Mouse (Mus musculus) cerebellum, postnatal 36 days (tissue): ENCODE measurements around the gene Nexn.
"Not testable (repeated sequence)": the region's sequence is repeated elsewhere in the genome, so short reads cannot be mapped to it uniquely, and the experiment has no call there.

Experiments used
- DNase-seq, 2 experiments: peaks; one replicate each; pipeline ENCODE4 v3.0.0; 2021 to 2022; ENCODE audit warnings: mixed read lengths in 2 of 2

Gene Nexn

DNA sequence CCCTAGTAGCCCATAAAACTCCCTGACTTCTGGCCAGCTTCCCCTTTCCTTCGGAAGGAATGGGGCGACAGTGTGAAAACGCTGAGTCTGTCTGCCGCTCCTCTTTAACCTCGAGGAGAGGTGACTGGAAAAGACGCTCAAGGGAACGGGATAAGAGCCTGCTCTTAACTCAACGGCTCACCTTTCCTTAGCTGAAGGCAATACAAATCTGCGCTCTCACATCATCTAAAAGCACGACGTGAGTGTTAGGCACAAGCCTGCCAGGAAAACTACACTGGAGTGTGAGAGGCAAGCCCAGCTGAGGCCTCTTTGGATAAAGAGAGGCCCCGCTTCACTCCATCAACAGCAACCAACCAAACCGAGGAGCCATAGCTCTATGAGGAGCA is at the start of gene Nexn:
Gene Nexn, minus strand, starts transcription at position 315 of the 386 bp plus-strand sequence.
- DNase-seq = no peak

DNA sequence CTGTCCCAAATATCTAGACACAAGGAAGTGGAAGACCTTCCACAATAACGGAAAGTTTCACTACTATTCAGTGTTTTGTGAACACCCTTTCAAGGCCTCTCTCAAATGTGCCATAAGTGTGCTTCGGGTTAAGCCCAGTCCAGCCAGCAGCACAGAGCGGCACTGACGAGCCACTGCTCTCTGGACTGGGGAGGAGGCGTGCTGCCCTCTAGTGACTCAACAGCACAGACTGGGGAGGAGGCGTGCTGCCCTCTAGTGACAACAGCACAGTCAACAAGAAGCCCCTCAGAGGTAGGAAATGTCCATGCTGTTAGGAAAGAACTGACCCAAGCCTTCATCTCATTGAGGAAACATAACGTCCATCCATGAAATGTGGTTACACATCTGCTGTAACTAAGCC is 49.5 kb upstream of the Nexn start:
- DNase-seq = peak; percentile 63 to 68

DNA sequence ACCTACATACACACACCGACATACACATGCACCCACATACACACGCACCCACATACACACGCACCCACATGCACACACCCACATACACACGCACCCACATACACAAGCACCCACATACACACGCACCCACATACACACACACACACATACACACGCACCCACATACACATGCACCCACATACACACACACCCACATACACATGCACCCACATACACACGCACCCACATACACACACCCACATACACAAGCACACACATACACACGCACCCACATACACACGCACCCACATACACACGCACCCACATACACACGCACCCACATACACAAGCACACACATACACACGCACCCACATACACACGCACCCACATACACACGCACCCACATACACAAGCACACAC is 48.5 kb upstream of the Nexn start:
- DNase-seq = not testable (repeated sequence)

DNA sequence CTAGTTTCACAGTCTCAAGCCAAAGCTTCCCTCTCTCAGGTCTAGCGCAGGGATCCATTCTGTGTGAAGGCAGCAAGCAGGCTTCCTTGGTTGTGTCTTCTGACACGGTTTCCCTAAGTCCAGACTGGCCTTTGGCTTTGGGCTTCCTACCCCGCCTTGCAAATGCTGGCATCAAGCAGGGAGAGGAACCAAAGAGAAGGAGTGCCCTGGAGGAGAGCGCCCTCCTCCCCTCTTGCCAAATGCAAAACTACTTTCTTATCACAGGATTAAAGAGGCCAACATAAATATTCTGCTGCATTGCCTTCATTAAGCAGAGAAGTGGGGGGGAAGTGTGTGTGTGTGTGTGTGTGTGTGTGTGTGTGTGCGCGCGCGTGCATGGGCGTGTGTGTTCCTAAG is 43.1 kb upstream of the Nexn start:
- DNase-seq = no peak

DNA sequence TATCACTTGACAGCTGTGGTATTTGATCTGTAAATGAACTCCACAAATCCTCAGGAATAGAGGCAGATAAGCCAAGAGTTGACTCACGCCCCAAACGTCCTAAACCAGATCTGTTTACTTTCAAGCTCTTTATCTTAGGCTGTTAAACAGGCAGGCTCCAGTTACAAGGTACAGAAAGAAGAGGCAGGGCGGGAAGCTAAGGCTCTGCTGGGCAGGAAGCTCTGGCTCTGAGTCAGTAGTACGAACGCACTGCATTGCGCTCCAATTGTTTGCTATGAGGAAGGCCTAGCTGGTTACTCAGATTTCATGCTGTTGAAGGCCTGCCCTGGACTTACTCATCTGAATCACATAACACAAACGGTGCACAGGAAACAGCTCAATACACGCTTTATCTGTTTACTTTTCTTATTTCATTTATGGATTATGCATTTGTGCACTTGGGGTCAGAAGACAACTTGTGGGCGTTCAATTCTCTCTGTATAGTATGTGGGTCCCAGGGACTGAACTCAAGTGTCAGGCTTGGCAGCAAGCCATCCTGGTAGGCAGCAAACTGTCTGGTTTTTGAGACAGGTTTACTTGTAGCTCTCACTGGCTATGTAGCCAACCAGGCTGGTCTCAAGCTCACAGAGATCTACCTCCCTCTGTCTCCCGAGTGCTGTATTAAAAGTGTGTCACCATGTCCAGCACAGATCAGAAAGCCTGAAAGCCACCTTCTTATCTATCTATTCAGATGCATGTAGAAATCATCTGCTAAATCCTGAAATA is 42.5 kb upstream of the Nexn start:
- DNase-seq = no peak

DNA sequence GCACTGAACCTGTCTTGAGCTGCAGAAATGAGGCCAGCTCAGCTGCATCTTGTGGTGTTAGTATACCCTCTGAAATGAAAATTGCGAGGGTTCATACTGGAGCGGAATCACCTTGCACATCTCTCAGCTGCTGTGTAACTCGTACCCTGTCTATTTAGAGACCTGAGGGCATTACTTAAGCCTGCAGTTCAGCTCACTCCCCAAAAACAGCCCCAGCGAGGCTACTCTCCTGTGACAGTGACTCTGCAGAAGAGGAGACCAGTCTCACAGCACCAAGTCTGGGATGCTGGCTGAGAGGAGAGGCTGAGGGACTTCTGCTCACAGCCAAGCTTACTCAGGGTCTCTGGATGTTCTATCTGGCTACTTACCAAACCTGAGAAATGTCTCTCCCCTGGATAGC is 39.8 kb upstream of the Nexn start:
- no peak for DNase-seq

DNA sequence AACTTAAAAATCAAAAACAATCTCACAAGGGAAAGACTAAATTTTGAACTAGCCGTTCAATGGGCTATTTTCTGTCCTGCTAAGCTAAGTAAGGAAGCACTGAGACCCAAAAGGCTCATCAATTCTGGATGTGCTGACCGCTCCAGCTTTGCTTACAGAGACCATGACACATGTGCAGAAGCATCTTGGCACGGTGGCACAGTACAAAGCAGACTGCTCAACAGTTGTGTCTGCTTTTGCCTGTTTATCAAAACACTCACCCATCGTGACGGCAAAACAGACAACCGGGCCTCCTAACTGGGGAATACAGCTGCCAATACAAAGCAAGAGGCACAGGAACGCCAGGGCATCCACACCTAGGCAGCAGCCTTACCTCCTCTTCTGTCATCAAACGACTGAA is 38.9 kb upstream of the Nexn start:
- no peak for DNase-seq

DNA sequence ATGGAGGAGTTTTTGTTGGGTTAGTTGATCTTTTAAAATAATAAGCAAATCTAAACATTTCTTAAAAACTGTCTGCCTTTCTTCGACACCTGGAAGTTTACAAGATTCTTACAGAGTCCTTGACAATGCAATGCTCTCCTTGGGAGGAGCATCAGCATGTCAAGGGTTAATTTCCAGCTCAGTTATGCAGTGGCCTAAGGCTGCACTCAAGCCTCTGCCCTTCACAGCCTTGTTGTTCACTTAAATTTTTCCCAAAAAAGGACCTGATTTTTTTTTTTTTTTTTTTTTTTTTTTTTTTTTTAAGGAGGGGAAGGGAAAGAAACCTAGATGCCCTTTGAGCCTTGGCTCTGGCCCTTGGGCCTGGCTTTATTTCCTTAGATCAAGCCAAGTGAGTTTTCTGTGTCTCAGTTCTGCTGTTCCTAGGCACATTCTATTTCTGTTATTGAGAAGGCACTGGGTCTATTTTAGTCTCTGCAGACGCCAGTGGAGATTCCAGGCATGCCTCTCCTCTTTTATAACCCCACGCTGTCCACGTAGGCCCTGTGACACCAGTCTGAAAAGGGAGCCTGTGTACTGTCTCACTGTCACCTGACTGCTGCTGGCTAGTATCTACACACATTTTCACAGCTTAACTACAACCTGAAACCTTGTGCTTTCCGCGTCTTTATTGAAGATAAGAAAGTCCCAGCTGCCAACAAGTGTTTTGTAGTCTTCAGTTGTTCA is 38.1 kb upstream of the Nexn start:
- DNase-seq = no peak

DNA sequence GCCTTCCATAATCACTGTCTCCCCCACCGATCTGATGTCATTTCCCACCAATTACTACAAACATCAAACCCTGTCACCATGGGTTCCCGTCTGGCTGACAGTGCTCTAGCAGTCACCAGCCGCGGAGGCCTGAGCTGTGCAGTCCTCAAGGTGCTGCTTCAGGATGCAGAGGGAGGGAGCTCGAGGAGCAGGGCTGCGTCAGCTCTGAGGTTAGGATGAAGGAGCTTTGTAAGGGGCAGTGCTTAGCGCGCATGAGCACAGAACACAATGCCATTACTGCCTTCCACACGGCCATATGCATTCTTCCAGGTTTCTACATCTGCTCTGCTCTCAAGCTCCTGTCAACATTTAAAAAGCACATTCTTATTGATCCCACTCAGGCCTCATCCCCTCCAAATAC is 36.8 kb upstream of the Nexn start:
- no peak for DNase-seq

DNA sequence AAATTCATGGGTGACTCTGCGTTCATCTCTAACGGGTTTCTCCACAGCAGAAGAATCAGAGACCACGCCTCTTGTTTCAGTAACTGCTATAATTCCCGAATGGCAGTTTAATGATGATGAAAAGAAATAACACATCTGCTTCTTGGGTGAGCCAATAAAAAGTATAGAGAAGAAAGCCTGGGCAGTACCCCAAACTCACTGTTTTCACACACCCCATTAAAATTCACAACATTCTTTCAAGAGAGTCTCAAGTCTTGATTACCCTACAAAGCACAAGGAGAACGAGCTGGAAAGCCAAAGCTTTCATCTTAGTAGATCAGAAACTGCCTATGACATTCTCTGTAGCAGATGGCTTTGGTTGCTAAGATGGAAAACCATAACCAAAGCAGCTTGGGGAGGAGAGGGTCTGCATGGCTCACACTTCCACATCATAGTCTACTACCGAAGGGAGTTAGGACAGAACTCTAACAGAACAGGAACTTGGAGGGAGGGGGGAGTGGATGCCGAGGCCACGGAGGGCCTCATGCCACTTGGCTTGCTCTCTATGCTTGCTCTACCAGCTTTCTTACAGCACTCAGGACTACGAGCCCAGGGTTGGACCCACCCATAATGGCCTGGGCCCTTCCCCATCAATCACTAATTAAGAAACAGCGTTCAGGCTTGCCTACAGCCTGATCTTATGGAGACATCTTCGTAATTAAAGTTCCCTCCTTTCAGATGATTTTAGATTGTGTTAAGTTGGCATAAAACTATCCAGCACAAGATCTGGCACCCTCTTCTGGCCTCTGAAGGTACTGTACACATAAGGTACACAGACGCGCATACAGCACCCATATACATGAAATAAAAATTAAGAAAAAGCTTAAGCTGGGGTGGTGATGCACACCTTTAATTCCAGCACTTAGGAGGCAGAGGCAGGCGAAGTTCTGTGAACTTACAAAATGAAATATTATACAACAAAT is 34.5 kb upstream of the Nexn start:
- no peak for DNase-seq

DNA sequence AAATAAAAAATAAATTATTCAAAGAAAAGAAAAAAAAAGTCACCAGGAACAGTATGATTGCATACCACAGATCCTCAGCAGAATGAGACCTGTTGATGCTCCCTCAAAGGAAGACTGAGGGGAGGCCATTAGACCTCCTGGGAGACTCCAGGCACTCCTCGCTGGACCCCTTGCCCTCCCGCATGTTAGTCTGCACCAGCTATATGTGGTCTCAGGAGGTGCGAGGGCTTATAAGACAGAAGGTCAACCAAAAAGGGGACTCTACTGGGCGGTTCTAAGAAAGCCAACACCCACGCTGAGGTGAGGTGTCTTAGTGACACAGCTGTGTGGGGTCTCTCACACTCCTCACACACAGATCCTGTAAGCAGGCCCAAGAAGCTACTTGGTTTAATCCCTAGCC is 29.7 kb upstream of the Nexn start:
- DNase-seq = no peak

DNA sequence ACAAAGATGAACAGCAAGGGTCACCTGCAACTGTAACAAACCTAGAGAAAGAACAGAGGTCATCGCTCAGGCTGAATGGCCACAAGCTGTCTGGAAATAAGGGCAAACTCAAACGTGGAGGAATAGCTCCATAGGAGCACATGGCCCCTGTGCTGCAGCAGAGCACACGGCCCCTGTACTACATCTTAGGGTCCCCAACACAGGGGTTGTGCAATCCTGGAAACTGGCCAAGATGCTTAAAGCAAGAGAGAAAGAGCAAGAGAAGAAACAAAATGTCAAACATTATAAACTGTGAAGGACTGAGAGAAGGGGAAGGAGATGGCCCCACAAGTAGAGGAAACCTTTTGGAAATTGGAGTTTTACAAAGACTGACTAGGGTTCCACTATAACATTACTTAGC is 28.2 kb upstream of the Nexn start:
- DNase-seq = no peak

DNA sequence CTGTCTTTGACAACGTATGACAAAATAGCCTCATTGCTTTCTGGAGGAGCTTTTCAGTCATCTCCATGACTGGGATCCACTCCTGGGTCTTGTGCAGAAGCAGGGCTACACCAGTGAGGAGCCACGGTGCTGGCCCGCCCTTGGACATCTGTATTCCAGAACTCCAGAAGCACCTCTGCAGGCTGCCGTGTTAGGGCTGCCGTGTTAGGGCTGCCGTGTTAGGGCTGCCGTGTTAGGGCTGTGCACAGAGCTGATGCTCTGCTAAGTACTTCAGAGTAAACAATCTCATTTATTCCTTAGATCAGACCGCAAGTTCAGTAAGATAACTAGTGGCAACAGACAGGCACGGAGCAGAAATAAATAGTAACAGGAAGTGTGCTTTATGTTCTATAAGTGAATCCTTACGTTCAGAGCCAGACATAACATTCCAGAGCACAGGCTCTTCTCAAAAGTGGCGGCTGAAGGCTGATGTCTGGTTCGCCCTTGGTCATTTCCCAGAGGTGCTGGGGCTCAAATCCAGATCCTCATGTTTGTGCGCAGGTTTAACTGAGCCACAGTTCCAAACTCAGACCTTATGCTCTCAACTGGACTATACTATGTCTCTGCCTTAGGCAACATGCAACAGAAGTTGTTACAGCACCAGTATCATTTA is 27.5 kb upstream of the Nexn start:
- no peak for DNase-seq

DNA sequence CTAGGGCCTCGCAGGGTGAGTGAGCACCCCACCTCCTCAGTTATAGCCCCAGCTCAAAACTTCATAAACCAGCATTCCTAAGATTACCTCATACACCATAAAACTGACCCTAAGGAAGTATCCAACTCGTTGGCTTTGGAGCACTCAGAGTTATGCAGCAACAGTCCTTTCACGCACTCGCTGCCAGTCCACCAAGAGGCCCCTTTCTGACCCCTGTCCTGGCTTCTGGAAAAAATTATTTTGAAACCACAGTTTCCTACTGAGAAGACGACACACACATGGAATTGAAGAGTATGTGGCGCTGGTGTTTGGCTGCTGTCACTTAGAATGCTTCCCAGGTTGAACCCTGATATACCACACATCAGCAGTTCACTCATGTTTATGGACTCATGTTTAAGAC is 25.7 kb upstream of the Nexn start:
- DNase-seq = no peak

DNA sequence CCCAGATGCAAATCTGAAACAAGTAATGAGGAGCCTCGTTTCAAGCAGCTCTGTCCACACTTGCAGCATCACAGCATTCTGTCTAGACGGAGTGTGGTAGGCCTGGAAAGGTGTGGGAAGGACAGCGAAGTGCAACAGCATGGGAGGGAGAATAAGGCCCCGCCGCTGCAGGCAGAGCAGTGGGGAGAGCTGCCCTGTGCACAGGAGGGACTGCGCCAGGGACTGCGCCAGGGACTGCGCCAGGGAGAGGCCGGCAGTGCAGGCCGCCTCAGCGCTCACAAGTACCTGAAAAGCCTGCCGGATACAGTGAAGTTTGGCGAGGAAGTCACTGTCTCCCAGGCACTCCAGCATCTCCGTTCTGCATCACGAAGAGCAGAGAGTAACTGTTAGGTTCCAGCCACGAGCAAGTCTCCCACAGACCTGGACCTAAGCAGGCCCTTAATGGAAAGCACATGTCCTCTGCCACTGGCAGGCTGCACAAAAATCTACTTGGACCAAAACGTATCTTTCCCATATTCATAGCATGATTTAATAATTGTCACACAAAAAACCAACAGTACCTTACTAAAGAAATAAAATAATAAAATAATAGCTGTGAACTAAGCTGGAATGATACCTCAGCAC is 24.1 kb upstream of the Nexn start:
- DNase-seq = no peak

DNA sequence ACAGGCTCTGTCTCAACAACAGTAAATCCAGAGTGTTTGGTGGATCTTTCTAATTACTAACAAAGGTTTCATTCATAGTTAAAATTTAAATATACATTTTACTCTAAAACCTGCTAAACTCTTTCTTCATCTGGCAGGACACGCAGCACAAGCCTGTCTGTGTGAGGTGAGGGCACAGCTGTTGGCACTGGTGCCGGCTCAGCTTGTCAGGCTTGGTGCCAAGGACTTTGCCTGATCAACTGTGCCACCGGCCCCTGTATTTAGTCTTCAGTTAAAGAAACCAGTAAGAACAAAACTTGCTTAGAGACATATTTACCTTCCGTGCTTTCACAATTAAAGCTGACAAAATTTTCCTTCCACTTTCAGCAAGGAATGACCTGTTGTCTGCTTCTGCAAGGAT is 22.6 kb upstream of the Nexn start:
- DNase-seq = no peak

DNA sequence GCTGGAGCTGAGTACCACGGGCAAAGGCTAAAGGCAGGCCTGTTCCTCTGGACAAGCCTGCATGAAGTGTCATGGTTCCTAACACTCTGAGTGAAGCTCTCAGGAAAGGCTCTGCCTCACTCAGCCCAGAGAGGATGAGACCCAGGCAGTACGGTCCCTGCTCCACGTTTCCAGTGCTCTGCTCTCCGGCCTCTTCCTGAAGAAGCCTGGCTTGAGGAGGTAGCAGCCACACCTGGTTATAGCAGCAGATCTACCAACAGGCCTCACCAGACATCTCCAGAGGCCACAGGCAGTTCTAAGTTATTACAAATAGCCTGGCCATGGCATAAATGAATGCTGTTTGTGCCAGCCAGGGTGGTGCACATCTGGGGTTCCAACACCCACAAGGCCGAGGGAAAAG is 22.1 kb upstream of the Nexn start:
- DNase-seq = no peak

DNA sequence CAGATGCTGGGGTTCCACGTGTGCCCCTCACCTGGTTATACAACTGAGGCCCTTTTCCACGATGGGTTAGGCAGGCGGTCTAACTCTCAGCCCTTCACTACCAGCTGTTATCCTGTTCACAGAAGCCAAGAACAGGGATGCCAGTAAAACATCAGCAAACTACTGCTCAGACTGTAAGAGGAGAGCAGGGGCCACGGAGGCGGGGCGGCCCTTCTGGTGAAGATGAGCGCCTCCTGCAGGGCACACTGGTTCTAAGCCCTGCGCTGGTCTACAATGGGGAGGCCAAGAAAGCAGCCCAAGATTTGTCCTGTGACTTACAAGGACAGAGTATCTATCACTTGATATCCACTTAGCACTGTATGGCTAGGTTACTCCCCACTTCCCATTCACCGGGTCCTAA is 21.7 kb upstream of the Nexn start:
- DNase-seq = no peak

DNA sequence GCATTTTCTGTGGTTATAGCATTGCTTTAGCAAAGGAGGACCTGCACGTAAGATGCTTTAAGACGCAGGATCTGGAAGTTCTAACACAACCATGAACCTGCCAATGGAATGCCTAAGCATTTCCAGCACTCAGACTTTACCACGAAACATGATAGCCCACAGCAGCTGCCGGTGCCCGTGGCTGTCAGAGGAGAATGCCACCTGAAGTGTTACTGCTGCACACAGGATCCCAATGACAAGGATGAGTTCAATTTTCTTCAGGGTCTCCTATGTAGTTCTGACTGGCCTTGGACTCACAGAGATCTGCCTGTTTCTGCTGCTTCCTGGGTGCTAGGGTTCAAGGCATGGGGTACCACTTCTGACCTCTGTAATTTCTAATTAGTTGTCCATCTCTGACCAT is 18.6 kb upstream of the Nexn start:
- DNase-seq = no peak

DNA sequence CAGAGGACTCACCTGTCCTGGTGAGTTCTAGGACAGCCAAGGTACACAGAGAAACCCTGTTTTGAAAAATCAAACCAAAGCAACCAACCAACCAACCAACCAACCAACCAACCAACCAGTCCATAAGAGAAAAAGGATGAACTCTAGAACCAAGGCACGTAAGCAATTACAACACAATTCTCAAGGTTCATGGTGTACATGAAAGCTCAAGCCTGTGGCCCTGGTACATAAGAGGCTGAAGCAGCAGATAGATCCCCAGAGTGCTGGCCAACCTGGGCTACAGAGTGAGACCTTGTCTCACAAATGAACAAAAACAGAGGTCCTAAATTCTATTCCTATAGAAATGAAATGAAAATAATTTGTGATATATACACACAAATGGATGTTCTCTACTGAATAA is 18.2 kb upstream of the Nexn start:
- no peak for DNase-seq

DNA sequence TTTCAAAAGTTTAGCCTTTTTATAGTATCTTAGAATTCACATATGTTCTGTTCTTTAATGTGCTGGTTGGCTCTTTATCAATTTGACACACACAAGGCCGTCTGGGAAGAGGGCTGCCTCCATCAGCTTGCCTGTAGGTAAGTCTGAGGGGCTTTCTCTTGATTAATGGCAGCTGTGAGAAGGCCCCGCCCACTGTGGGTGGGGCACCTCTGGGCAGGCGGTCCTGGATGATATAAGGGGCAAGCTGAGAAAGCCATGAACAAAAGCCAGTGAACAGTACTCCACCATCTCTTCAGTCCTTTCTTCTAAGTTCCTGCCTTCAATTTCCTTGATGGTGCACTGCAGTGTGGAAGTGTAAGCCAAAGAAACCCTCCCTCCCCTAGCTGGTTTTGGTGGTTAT is 16.0 kb upstream of the Nexn start:
- no peak for DNase-seq

DNA sequence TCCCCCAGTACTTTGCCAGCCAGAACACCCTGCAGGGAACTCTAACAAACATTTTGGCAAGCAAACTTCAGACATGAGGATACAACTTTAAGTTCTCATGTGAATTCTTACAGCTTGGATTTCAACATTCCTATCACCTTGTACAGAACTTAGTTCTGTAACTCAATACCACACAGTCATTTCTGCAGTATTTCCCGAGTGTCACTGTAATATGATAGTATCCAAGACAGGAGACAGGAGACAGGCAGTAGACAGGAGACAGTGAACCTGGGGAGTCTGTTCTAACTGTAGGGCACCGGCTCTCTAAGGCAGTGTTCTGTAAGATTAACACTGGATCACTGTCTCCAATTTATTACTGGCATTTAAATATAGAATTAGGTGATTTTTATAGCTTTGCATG is 12.3 kb upstream of the Nexn start:
- no peak for DNase-seq

DNA sequence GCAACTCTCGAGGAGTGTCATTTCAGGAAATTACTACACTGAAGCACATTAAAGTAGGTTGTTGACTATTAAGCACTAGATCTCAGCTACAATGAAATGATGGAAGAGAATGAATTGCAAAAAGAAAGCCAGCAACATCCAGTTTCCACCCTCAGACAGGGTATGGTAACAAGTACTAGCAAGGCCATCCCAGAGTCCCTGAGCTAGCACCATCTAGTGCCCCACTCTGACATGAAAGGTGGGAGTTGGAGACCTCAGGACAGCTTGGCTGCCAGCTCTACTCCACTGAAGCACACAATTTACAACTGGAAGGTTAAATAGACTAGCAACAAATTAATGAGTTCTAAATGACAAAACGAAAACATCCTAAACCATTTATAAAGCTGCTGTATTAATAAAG is 11.8 kb upstream of the Nexn start:
- no peak for DNase-seq
